Mouse (Mus musculus): ENCODE data around the gene Lrrc8c.
A peak's percentile ranks its signal among the peaks of the same experiment; 100 is the strongest.

Lrrc8c gene

DNA sequence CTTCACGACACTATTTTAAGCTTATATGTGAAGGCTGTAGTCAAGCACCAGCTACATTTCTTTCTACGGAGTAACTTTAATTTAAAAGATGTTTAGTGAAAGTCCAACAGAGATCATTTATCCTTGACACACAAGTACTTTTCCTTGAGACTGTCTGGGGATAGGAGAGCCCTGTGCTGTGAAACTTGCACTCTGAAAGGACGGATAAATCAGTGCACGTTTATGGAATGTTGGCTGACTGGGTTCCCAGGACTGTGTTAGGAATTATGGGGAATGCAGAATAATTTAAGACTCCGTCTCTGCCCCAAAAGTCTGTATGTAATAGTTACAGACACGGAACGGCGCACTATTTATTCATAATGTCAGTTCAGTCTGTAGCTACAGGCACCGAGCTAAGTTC lies 74.4 kb downstream of the Lrrc8c start:
- no peak for DNase-seq (ENCODE audit: low read depth in 1 of 2, low spot score in 2 of 2)

DNA sequence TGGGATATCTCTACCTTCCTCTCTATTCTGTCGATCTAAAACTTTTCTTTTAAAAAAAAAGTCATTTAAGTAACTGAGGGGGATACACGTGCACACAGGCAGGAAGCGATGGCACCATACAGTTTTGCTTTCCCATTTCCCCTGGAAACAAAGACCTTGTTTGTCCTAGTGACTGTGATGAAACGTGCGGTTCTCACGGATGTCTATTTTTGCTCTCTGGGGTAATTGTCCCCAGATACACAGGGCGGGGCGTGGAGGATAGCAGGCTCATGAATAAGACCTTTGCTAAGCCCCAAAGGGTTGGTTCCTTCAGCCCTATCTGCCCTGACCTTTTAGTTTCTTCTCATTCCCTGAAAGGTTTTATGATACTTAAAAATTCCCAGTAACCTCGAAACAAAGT lies 79.7 kb downstream of the Lrrc8c start:
- peak; percentile 54 to 72 for DNase-seq (ENCODE audit: low read depth in 1 of 2, low spot score in 2 of 2)

DNA sequence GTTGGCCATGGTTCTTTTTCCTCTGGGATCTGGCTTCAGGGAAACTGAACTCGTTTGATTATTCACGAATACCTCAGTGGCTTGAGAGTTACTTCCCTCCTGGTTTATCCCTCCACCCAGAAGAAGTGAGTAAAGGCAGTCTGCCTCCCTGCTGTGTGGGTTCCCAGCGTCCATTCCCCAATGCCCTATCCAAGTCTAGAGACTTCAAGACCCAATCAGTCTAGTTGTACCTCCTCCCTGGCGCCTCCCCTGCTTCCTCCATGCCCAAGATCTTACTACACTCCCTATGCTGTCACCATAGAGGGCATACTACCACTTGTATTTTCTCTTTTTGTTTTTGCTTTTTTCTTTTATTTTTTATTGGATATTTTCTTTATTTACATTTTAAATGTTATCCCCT lies 80.1 kb downstream of the Lrrc8c start:
- DNase-seq (ENCODE audit: low read depth in 1 of 2, low spot score in 2 of 2): peak in 1 of 2 experiments; percentile 41

DNA sequence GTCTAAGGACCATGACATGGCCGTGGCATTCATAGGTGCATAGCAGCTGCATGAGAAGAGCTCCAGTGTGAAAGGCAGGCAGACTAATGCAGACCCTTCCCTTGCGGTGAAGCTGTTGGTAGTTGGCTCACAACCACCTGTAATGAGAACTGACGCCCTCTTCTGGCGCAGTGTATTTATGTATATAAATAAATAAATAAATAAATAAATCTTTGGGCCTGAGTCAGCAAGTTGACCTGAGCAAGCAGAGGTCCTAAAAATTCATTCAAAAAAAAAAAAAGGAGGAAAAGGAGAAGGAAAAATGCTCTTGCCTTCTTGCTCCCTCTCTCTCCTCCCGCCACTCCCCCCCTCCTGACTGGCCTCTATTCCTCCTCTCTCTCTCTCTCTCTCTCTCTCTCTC lies 81.8 kb downstream of the Lrrc8c start:
- DNase-seq (ENCODE audit: low read depth in 1 of 2, low spot score in 2 of 2): no peak

DNA sequence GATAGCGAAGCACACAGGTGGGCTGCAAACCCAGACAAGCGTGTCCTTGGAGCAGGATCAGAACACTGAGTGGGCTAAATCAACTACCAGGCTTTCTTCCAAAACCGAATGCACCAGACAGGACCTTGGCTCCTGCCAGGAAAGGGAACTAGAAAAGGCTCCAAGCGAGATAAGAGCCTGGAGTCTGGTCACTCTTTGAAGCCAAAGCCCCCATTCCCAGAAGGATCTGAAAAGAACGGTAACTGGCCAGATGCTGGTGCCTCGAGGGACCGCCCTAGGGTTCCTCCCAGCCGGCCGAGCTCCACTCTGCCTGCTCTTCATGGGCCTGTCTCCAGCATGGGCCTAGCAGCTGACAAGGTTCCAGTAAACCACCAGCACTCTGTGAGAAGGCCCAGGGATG lies 83.4 kb downstream of the Lrrc8c start:
- no peak for DNase-seq (ENCODE audit: low read depth in 1 of 2, low spot score in 2 of 2)

DNA sequence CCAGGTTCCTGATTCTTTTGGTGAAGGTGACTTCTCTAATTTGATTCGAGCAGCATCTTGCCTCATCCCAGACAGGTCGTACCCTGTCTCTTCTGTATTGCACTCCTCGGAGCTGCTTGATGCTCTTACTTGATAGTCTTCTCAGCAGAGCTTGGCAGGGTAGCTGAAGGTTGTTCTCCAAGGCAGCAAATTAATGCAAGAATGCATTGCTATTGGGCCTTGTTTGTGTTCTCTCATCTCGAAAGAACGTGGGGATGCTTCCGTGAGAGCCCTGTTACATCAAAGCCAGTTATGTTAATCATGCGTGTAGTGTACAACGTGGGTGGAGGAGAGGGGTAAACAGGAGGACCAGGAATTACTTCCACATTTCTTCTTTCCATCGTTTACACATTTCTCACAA lies 86.5 kb downstream of the Lrrc8c start:
- DNase-seq (ENCODE audit: low read depth in 1 of 2, low spot score in 2 of 2): no peak

DNA sequence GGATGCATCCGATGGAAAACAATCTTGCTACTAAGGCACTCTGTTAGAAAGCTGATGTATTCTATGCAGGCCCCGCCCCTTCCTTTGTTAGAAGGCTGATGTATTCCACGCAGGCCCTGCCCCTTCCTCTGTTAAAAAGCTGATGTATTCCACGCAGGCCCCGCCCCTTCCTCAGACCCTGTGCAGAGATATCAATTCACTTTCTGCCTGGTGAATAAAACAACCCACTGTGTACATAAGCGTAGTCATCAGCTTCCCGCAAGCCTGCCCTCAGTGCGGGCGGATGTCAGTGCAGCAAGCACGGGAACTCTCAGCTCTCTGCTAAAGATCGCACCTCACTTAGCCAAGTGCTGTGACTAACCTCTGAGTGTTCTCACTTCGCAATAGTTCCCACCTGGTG lies 90.5 kb downstream of the Lrrc8c start:
- no peak for DNase-seq (ENCODE audit: low read depth in 1 of 2, low spot score in 2 of 2)

DNA sequence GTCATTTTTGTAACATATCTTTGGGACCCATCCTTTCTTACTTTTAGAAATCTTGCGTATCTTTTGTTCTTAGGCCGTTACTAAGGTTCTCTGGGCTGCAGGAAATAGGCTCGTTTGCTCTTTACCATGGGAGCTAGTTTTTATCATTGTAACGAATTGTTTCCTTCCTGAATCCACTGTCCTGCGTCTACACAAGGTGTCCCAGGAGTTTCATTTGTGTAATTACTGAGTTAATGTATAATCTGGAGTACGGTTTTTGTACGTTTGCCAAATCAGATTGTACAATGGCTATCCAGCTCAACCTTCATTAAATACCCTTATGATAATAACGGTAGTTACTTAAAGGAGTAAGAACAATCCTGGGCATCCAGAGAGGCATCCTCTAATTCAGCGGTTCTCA lies 93.8 kb downstream of the Lrrc8c start:
- DNase-seq (ENCODE audit: low read depth in 1 of 2, low spot score in 2 of 2): no peak

DNA sequence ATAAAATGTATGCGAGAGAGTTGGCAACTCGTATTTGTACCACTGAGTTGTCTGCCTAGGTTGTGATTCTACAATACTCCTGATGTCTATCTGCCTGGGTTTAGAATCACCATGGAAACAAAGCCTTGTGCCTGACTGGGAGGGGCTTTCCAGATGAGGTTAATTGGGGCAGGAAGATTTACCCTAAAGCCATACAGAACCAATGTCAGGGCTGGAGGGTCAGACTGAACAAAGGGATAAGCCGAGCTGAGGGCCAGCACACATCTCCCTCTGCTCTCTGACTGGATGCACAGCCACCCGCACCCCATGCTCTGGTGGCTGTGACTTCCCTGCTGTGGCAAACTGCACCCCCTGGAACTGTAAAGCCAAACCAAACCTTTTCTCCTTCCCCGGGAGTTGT lies 94.8 kb downstream of the Lrrc8c start:
- no peak for DNase-seq (ENCODE audit: low read depth in 1 of 2, low spot score in 2 of 2)

DNA sequence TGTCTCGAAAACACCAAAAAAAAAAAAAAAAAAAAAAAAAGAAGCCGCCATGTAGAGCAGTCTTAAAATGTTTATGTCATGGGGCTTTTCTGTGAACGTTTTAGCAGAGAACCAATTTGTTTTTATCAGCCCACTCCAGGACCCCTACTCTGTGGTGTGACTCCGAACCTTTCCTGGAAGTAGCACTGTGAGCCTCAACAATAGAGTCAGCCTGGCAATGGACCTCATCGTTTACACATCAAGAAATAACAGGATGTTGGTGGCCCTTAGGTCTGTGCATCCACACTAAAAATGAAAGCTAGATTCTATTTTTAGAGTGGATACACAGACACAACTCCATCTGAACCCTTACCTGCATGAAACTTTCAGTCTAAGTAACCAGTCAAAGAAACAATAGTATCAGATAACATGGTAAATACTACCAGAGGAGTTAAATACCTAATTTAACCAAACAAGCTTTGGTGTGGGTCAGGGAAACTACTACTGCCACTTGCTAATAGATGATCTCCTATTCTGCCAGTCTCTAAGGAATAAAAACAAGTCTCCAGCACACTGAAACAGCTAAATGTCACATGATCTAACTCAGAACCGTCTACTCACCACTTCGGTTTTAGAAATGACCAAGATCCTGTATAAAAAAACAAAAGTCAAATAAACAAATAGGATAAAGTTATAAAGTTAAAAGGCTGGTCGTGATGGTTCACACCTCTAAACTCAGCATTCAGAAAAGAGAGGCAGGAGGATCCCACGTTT lies 95.7 kb downstream of the Lrrc8c start:
- no peak for DNase-seq (ENCODE audit: low read depth in 1 of 2, low spot score in 2 of 2)

DNA sequence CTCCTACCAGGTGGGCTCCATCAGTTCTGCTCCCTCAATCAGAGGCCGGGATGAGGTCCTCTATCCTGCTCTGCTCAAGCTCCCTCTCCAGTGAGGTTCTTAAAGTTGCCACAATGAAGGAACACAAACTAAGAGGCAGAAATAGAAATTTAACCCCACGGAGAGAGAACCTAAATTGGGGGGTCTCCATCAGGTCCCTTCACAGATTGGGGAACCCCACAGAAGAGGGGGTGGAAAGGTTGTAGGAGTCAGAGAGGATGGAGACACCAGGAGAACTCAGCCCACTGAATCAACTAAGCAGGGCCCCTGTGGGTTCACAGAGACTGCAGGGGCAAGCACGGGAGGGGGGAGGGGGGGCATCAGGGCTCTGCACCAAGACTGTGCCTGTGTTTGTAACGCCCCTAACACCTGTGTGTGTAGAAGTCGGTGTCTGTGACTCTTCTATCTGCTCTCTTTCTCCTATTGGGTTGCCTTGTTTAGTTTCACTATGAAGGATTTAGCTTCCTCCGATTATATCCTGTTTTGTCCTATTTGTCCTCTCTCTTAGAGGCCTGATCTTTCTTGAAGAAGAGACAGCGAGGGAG lies 96.8 kb downstream of the Lrrc8c start:
- no peak for DNase-seq (ENCODE audit: low read depth in 1 of 2, low spot score in 2 of 2)

DNA sequence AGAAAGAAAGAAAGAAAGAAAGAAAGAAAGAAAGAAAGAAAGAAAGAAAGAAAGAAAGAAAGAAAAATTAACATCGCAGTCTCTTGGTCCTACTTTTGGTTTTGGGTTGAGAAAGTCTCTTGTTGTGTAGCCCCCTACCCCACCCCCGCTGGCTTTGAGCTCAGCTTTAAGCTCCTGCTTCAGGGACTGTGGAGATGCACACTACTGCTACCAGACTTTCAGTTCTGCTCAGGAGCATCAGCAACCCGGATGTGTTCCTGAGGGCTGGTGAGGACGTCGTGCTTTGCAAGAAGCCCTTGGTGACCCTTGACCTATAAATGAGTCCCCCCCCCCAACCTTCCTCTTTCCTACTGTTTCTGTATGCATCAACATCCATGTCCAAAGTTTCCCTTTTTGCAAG lies 97.3 kb downstream of the Lrrc8c start:
- peak in 1 of 2 experiments; percentile 34 for DNase-seq (ENCODE audit: low read depth in 1 of 2, low spot score in 2 of 2)

DNA sequence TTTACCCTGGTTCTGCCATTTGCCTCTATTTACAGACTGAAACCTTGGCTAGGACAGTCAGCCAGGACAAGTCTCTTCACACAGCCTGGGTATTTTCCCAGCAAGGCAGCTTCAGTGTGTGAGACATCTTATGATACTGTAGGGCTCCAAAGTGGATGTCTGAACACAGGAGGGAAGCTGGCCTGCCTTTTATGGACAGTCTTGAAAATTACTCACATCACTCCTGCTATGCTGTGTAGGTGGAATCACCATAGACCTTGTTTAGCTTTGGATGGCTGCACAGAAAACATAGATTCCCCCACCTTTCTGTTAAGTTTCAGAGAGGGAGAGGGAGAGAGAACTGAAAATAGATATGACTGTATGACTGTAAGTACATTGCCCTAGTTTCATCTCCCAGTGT lies 99.3 kb downstream of the Lrrc8c start:
- DNase-seq (ENCODE audit: low read depth in 1 of 2, low spot score in 2 of 2): no peak

DNA sequence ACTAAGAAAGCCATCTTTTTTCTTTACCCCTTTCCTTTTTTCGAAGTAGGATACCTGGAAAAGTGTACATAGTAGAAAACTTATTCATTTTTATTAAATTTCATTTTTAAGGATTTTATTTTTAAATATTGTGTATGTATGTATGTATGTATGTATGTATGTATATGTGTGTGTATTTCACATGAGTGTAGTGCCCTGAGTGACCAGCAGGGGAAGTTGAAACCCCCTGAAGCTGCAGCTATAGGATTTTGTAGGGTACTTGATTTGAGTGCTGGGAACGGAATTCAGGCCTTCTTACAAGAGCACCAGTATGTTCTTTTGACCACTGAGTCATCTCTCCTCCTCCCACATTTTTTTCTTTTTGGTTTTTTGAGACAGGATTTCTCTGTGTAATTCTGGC lies 100.5 kb downstream of the Lrrc8c start:
- DNase-seq (ENCODE audit: low read depth in 1 of 2, low spot score in 2 of 2): no peak

DNA sequence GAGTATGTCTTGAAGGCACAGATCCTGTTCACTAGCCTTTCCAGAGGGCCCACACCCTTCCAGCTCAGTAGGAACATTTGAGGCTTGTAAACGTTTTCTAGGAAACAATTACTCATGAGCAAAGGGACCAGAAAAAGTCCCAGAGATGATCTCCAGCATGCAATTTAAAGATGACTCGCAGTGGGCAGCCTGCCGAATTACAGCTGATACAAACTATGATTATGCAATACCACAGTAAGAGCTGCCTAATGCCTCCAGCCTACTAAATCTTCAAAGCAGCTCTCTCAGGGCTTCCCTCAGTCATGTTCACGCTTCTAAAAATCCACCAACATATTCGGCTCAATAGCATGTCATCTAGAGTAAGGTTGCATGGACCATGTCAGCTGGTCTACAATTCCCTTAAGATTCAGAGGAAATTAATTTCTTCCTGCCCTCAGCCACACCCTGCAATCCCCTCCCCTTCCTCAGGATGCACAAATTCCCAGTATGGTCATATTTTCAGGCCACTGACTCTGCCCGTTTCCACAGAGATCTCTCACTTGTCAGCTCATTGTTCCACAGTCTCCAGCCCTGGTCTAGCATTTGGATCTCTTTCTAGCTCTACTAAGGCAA lies 101.4 kb downstream of the Lrrc8c start:
- no peak for DNase-seq (ENCODE audit: low read depth in 1 of 2, low spot score in 2 of 2)

DNA sequence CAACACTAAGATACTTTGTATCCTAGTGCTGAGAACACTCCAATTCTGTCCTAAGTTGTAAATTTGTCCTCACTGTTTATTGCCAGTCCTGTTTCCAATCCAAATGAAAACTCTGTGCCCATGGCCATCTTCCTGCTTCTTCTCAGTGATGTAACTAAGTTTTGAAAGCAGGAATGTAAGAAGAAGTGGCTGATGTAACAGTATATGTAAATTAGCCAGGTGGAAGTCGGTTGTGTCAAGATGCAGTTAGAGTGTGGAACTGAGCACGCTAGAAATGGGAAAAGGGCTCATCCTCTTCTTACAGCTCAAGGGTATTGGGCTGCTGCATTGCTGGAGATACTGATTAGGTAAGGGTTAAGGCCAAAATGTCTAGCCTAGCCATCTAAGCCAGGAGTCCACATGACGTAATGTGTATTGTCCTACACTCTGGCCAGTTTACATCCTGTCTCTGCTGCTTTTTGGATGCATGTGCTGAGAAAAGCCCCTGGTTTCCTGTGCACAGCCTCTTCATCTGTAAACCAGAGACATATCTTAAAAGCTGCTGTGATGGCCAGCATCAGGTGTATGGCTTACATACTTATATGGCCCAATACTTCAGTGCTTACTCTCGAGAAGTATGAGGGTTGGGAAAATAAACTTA lies 104.0 kb downstream of the Lrrc8c start:
- no peak for DNase-seq (ENCODE audit: low read depth in 1 of 2, low spot score in 2 of 2)

DNA sequence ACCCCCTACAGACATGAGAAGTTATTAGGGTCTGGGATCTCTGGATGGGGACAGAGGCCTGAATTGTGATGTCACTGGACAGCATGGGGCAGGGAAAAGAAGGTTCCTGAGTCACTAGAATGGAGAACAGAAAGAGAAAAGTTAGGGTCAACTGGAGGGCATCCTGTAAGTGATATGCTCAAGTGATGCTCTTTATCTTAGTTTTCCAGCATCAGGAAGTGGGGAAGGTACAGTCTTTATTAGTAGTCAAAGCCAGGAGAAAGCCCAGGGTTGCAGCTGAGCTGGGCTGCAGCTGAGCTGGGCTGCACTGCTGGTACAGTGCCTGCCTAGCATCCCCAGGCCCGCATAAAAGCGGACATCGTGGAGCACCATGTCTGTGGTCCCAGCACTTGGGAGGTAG lies 105.1 kb downstream of the Lrrc8c start:
- no peak for DNase-seq (ENCODE audit: low read depth in 1 of 2, low spot score in 2 of 2)

DNA sequence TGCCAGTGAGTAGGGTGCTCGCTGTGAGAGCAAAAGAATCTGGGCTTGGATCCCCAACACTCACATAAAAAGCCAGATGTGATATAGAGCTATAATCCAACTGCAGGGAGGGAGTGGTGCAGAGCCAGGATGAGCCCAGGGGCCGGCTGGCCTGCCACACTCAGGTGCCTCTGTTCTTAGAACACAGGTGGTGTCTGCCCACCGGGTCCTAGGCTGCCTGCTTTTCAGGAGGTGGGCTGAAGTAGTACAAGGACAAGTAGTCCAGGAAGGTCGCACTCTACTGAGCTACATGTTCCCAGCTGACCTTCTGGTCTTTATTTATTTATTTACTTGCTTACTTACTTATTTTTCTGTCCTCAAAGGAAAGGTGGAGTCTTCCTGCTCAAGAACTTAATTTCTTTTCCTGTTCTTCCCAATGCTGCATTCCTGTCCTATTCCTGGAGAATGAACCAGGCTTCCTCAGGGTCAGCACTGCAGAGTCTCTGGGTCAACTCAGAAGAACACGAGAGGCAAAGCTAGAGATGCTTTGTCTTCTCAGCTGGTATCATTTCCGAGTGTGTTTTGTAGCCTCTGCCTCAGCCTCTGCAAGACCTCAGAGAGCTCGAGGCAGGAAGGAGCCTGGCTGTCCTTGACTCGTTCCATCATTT lies 106.4 kb downstream of the Lrrc8c start:
- no peak for DNase-seq (ENCODE audit: low read depth in 1 of 2, low spot score in 2 of 2)

DNA sequence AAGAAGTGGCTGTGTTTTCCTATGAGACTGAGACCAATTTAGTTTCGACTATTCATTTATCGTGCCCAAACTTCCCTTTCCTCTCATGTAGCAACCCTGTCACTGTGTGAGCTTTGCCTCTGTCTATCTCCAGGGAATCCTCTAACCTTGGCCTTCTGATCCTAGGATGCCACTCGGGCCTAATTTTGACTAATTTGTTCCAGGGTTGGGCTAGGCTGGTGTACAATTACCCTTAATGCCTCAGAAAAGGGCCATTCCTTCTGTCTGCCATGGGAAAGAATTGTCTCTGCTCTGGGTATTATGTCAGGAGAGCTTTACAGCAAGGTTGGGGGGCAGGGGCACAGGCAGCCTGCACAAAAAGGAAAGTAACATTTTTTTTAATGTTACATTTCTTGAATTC lies 107.2 kb downstream of the Lrrc8c start:
- DNase-seq (ENCODE audit: low read depth in 1 of 2, low spot score in 2 of 2): no peak

DNA sequence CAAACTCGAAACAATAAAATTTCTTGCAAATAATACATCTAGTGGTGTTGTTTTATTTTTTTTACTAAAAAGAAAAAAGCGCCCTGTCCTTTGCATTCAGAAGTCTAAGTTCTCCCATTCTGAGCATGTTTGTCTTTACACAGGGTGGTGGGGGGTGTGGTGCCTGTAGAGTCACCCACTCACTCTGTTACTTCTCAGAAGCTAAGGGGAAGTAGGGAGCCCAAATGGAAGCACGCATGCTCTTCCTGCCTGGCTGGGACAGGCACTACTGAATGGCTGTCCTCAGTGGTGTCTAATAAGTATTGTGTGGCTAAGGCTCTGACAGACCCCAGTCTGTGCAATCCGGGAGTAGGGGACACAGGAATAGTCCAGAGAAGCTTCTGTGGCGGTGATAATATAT lies 107.9 kb downstream of the Lrrc8c start:
- DNase-seq (ENCODE audit: low read depth in 1 of 2, low spot score in 2 of 2): peak in 1 of 2 experiments; percentile 29

DNA sequence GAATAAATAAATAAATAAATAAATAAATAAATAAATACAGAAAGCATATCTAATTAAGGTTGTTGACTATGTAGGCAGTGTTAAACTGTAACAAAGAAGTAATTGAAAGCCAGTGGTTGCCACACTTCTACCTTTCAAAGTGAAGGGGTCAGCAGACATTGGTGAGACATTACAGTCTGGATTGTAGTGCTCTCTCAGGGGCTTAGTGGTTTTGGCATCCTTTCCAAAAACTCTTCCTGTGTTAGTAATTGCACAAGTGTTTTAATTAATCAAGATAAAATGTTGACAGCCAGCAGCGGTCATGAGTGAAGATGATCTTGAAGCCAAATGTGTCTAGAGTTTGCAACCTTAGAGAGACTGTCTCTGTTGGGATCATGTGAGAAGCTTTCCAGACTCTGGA lies 110.8 kb downstream of the Lrrc8c start:
- DNase-seq (ENCODE audit: low read depth in 1 of 2, low spot score in 2 of 2): no peak

DNA sequence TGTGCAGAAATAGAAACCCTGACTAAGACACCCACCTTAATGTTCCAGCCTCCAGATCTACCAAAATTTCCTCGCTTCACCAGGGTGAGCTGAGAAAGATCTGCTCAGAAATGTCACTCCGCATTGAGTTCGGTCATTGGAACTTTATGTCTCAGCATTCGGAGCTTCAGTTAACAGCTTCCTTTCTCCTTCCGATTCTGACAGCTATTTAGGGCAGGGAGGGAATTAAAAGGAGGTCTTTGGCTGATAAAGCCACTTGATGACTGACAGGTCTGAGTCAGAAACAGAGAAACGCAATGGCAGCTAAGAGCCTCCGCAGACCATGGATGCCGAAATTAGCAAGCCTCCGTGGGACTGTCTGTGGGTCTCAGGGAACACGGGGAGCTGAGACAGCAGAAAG lies 112.9 kb downstream of the Lrrc8c start:
- DNase-seq (ENCODE audit: low read depth in 1 of 2, low spot score in 2 of 2): no peak
